14 mouse cellular contexts compared by ENCODE assay signal in the genomic region with DNA sequence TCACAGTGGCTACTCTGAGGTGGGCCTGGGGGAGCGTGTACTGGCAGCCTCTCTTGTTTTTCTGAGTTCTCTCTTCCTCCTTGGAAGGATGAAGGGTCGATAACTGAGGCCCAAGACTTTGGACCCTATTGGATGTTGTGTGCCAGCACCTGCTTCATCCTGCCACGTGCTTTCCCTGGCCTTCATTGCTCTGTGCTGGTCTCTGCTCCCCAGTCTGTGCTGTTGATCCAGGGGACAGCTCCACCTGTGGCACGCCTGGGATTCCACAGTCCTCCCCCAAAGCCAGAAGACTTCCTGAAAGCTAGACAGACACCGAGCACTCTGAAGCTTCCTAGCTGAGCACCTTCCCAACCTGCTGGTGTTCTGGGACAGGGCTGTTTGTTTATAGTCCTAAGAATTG.
"Had no signal": no experiment of that assay in that cellular context is flagged by ENCODE, and none has a peak within 500 bp of the region (broad histone marks: within the 10 kb centered on the region; RNA-seq: fewer than 3 reads in every experiment).

No protein-coding gene starts in this region.

- H3K27me3 ChIP-seq: limb, embryonic 13.5 days; liver, embryonic 12.5 days; midbrain, embryonic 12.5 days; neural tube, embryonic 13.5 days had no signal

- ATAC-seq: liver, embryonic 12.5 days; midbrain, embryonic 16.5 days had no signal

- H3K27ac ChIP-seq: kidney, postnatal 0 days; limb, embryonic 13.5 days; liver, embryonic 12.5 days; midbrain, embryonic 12.5 days had no signal

- H3K4me3 ChIP-seq: limb, embryonic 13.5 days; liver, embryonic 12.5 days; midbrain, embryonic 12.5 days; neural tube, embryonic 13.5 days had no signal

- H3K9me3 ChIP-seq: limb, embryonic 13.5 days; liver, embryonic 12.5 days; midbrain, embryonic 12.5 days; neural tube, embryonic 13.5 days had no signal

- H3K4me2 ChIP-seq: limb, embryonic 13.5 days; liver, embryonic 12.5 days; lung, embryonic 14.5 days; midbrain, embryonic 12.5 days; neural tube, embryonic 13.5 days had no signal

- H3K9ac ChIP-seq: limb, embryonic 13.5 days; liver, embryonic 12.5 days; lung, embryonic 14.5 days; midbrain, embryonic 12.5 days had no signal

- DNase-seq: kidney, adult 18-20 months; layer of hippocampus, adult 9-11 months; layer of hippocampus, postnatal 36 days; lung, embryonic 14.5 days; lung, postnatal 14 days; right cerebral cortex, postnatal 4 days; thymus, adult 18-20 months; thymus, postnatal 14 days had no signal
